Mouse (Mus musculus) ovary, postnatal 36 days (tissue): Measurements from ENCODE around the gene Cox20.
"Not testable (repeated sequence)": the region's sequence is repeated elsewhere in the genome, so short reads cannot be mapped to it uniquely, and the experiment has no call there.

Source experiments
- DNase-seq: peaks from one replicate; pipeline ENCODE4 v3.0.0; 2022; ENCODE audit warnings: low spot score, mixed read lengths

The Cox20 gene

GRCm38 (mm10) chr1:178320723-178321590, 2.0 kb downstream of the Cox20 start:
- DNase-seq = no peak

- no peak for DNase-seq
Observed at GRCm38 (mm10) chr1:178321730-178322357, 2.9 kb downstream of the Cox20 start.

- DNase-seq = no peak
Observed at GRCm38 (mm10) chr1:178323235-178323634, 4.3 kb downstream of the Cox20 start.

GRCm38 (mm10) chr1:178324568-178324967, 5.6 kb downstream of the Cox20 start:
- DNase-seq = no peak

- DNase-seq = no peak
Observed at GRCm38 (mm10) chr1:178326357-178326756, 7.4 kb downstream of the Cox20 start.

DNA sequence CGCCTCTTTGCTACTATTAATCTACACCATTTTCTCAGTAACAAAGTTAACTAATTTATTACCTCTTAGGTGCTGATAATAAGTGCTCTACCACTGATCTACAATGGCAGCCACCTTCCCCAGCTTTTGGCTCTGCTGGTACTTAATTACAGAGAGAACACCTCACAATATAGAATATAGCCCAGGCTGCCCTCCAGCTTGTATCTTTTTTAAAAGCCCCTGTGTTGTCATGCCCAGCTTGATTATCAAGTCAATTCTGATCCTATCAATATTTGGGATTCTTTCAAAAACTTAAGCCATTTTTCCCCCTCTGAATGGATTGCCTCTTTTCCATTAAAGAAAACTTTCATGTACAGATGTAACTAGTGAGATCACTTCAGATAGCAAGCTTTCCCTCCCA, 8.0 kb downstream of the Cox20 start:
- no peak for DNase-seq

- no peak for DNase-seq
Observed at GRCm38 (mm10) chr1:178329017-178329416, 10.1 kb downstream of the Cox20 start.

GRCm38 (mm10) chr1:178329946-178330345, 11.0 kb downstream of the Cox20 start:
- no peak for DNase-seq

- DNase-seq = no peak
Observed at GRCm38 (mm10) chr1:178335860-178336261, 16.9 kb downstream of the Cox20 start.

- peak; percentile 95 for DNase-seq
Observed at GRCm38 (mm10) chr1:178336289-178336775, 17.4 kb downstream of the Cox20 start.

DNA sequence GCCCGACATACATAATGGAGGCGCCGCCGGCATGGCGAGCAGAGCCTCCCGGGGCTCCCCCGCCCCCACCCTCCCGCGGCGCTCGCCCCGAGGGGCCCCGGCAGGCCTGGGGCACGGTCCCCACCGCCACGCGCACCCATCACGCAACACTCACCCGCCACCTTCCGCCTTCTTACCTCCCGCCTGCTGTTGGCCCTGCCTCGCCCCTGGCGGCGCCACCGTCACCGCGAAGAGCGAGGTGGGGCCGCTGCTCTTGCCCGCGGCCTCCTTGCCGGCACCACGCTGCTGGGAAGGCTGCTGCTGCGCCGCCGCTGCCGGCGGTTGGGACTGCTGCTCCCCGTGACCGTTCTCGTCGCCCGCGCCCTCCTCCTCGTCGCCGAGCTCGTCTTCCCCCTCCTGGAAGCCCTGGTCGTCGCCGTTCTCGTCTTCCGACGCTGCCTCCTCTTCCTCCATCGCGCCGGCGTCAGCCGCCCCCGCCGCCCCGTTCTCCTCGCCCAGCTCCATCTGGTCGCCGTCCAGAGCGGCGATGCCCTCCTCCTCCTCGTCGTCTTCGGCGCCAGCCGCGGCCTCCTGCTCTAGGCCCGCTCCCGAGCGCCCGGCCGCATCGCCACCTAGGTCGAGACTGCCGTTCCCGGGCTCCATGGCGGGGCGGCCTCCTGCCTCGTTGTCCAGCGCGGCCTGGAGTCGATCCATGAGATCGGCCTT, 18.0 kb downstream of the Cox20 start:
- peak; percentile 45 for DNase-seq

- peak; percentile 97 for DNase-seq
Observed at GRCm38 (mm10) chr1:178337551-178338317, 18.8 kb downstream of the Cox20 start, which contains the start of gene Hnrnpu. TSS of gene Hnrnpu (minus strand) at chr1:178337797.

DNA sequence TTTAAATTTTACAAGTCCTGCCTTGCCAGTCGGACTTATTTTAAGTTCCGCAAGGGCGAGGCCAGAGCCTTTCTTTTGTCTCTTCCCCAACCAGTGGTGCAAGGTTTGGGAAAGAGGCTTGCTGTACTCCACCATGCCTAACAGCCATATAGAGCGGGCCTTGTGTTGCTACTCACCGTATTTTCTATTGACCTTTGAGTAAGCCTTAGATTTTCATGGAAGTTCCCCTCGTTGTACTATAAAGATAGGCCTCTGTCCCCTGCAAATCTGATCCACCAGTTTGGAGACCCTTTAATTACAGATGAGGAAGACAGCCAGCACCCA, 19.4 kb downstream of the Cox20 start:
- DNase-seq = peak; percentile 31

DNA sequence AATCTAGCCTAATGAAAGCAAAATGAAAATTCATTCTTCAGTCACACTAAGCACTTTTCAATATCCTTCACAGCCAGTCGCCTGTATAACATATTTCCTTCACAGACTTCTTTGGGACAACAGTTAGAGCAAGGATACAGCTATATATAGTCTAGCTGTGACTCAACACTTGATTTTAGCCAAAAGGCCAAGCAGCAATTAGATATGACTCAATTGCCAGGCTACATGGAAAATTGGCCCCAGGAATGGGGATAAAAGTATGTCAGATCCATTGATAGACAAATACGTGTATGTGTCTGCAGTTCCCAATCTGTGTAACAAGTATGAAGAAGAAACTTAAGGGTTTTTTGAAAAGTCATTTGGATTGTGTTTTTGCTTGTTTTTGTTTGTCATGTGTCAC, 21.3 kb downstream of the Cox20 start:
- no peak for DNase-seq

DNA sequence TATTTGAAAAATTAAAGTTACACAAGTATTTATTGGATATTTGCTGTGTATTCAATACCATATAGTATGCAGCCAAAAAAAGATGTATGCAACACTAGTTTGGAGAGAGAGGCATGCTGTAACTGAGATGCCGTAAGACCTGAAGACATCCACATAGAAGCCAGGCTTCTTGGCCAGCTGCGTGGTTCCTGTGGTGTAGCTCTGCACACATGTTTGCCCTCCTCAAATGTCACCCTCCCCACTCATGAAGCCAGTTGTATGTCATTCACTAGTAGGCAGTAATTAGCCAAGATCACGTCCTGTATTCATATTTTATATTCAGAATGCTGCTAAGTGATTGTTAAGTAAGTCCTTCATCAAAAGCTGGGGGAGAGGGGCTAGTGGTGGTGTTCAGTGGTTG, 22.5 kb downstream of the Cox20 start:
- no peak for DNase-seq

GRCm38 (mm10) chr1:178342063-178342462, 23.1 kb downstream of the Cox20 start:
- DNase-seq = no peak

DNA sequence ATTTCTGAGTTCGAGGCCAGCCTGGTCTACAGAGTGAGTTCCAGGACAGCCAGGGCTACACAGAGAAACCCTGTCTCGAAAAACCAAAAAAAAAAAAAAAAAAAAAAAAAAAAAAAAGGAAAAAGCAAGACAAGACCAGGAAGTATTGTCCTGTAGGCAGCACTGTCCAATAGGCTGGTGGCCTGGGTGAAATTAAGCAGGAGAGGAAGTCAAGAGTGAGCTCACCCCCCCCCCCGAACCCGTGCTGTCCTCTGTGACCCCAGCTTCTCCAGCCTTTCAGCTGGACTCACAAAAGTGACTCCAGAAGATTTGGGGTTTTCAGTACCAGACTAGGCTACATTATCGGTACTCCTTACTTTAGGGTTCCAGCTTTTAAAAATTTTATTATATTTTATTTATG, 23.7 kb downstream of the Cox20 start:
- DNase-seq = no peak

- DNase-seq = not testable (repeated sequence)
Observed at GRCm38 (mm10) chr1:178344071-178344805, 25.3 kb downstream of the Cox20 start.

- no peak for DNase-seq
Observed at GRCm38 (mm10) chr1:178350792-178351191, 31.9 kb downstream of the Cox20 start.

DNA sequence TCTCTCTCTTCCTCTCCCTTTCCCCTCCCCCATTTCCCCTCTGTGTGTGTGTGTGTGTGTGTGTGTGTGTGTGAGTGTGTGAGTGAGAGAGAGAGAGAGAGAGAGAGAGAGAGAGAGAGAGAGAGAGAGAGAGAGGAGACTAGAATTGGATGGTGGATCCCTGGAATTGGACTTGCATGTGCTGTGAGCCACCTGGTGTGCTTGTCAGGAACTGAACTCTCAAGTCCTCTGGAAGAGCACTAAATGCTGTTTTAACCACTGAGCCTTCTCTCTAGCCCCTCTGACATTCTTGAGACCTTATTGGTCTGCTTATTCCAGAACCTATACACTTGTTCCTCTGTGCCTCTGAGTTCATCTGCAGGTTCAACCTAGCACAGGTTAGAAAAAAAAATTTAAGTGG, 32.7 kb downstream of the Cox20 start:
- DNase-seq = no peak

DNA sequence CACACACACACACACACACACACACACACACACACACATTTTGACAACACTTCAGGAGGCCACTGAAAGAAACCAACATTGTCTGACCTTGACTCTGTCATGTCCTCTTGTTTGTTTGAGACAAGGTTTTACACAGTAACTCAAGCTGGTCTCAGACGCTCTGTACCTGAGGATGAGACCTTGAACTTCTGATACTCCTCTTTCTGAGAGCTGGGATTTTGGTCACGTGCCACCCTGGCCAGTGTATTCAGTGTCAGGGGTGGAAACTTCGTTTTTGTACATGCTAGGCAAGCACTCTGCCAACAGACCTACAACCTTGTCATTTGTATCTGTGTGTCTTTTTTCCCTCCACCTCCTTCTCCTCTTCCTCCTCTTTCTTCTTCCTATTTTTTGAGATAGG, 35.6 kb downstream of the Cox20 start:
- no peak for DNase-seq
